Mouse (Mus musculus): ENCODE results near the gene Gm28042. TPM values are rescaled to one million over a fixed set of nuclear protein-coding genes. Genes with fewer than 3 reads are reported as not detected.
A peak's percentile ranks its signal among the peaks of the same experiment; 100 is the strongest.

Gm28042 gene
- total and polyA plus RNA-seq, 3 experiments = 0.77 to 1.9 (median 1.8) TPM

GRCm38 (mm10) chr2:120066224-120066623 lies 38.9 kb downstream of the Gm28042 start:
- dilution Hi-C loops (cut with MboI; ENCODE audit: extremely low pct_ligation_motif_present, extremely low pct_unique_long_range_greater_than_20kb, low sequenced_read_pairs) (no loop called here), in situ Hi-C loops (cut with MboI; ENCODE audit: low pct_ligation_motif_present, low pct_unique_long_range_greater_than_20kb, low sequenced_read_pairs) (no loop called here)
- Histone ChIP-seq H3K4me2 (ENCODE audit: insufficient read depth, low read depth, poor library complexity, severe bottlenecking) (no peak overlapping the region), H3K9ac (ENCODE audit: insufficient read depth, low read depth) (no peak overlapping the region), H3K9me3 (replicated peaks; ENCODE audit: low read length) (no peaks in the 10 kb centered on the region), H3K36me3 (replicated peaks in 1 of 2; ENCODE audit: control insufficient read depth in 1 of 2, insufficient read depth in 1 of 2, low read length in 1 of 2) (no peaks in the 10 kb centered on the region), H3K4me3 (replicated peaks in 1 of 3; ENCODE audit: low read depth in 2 of 3, low read length in 2 of 3, poor library complexity in 1 of 3) (no peak overlapping the region), H3K27me3 (replicated peaks) (peaks cover 35% of the 10 kb centered on the region), H3K4me1 (ENCODE audit: control insufficient read depth in 1 of 2, insufficient read depth in 2 of 2) (no peaks in the 10 kb centered on the region; a peak in 1 of 4 replicates), H3K27ac (ENCODE audit: insufficient read depth, low read depth) (no peak overlapping the region), H3K79me2 (replicated peaks; ENCODE audit: control insufficient read depth, extremely low read depth, insufficient read depth, poor library complexity, severe bottlenecking) (no peaks in the 10 kb centered on the region)
- no peak for DNase-seq (ENCODE audit: extremely low read depth)
- TF ChIP-seq USF2 (conservative IDR thresholded peaks at IDR 0.05; ENCODE audit: low read depth, low read length) (no peak), CTCF (conservative IDR thresholded peaks at IDR 0.05 in 1 of 2, IDR thresholded peaks at IDR 0.05 in 1 of 2; ENCODE audit: low read depth in 2 of 2, low read length in 2 of 2) (no peak), POLR2AphosphoS2 (IDR thresholded peaks at IDR 0.05; ENCODE audit: low read depth, low read length) (no peak), HCFC1 (IDR thresholded peaks at IDR 0.05; ENCODE audit: low read depth, low read length) (no peak)

GRCm38 (mm10) chr2:120068555-120069465 lies 41.5 kb downstream of the Gm28042 start:
- in situ Hi-C loops (cut with MboI; ENCODE audit: low pct_ligation_motif_present, low pct_unique_long_range_greater_than_20kb, low sequenced_read_pairs) = no loop called here
- no peaks in the 10 kb centered on the region; a peak in 1 of 4 replicates for H3K4me1 ChIP-seq (ENCODE audit: control insufficient read depth in 1 of 2, insufficient read depth in 2 of 2)
- no peak overlapping the region for H3K27ac ChIP-seq (ENCODE audit: insufficient read depth, low read depth)
- no peak overlapping the region for H3K9ac ChIP-seq (ENCODE audit: insufficient read depth, low read depth)
- DNase-seq (ENCODE audit: extremely low read depth) = peak; percentile 18
- no peaks in the 10 kb centered on the region for H3K36me3 ChIP-seq (replicated peaks in 1 of 2; ENCODE audit: control insufficient read depth in 1 of 2, insufficient read depth in 1 of 2, low read length in 1 of 2)
- no peaks in the 10 kb centered on the region for H3K9me3 ChIP-seq (replicated peaks; ENCODE audit: low read length)
- H3K79me2 ChIP-seq (replicated peaks; ENCODE audit: control insufficient read depth, extremely low read depth, insufficient read depth, poor library complexity, severe bottlenecking) = no peaks in the 10 kb centered on the region
- no peak overlapping the region for H3K4me2 ChIP-seq (ENCODE audit: insufficient read depth, low read depth, poor library complexity, severe bottlenecking)
- H3K27me3 ChIP-seq (replicated peaks) = peaks cover 47% of the 10 kb centered on the region
- dilution Hi-C loops (cut with MboI; ENCODE audit: extremely low pct_ligation_motif_present, extremely low pct_unique_long_range_greater_than_20kb, low sequenced_read_pairs) = no loop called here
- H3K4me3 ChIP-seq (replicated peaks in 1 of 3; ENCODE audit: low read depth in 2 of 3, low read length in 2 of 3, poor library complexity in 1 of 3) = no peak overlapping the region
- no peak for TF ChIP-seq MEF2A (IDR thresholded peaks at IDR 0.05; ENCODE audit: borderline replicate concordance, low read depth, low read length)
- no peak for TF ChIP-seq ZC3H11A (IDR thresholded peaks at IDR 0.05; ENCODE audit: low read depth, low read length)
- TF ChIP-seq RAD21 (IDR thresholded peaks at IDR 0.05; ENCODE audit: low read depth, low read length) = peak; percentile 45
- no peak for TF ChIP-seq TBP (conservative IDR thresholded peaks at IDR 0.05; ENCODE audit: low read depth, low read length)
- TF ChIP-seq ETS1 (conservative IDR thresholded peaks at IDR 0.05; ENCODE audit: low read depth, low read length) = no peak
- no peak for TF ChIP-seq POLR2A (IDR thresholded peaks at IDR 0.05; ENCODE audit: low read depth, low read length)
- no peak for TF ChIP-seq POLR2AphosphoS2 (IDR thresholded peaks at IDR 0.05; ENCODE audit: low read depth, low read length)
- TF ChIP-seq ZKSCAN1 (IDR thresholded peaks at IDR 0.05; ENCODE audit: borderline replicate concordance, low read depth, low read length) = no peak
- TF ChIP-seq IRF4 (IDR thresholded peaks at IDR 0.05; ENCODE audit: low read depth, low read length) = no peak
- peak in 1 of 2 experiments; percentile 68; a peak in 2 of 4 replicates for TF ChIP-seq CTCF (conservative IDR thresholded peaks at IDR 0.05 in 1 of 2, IDR thresholded peaks at IDR 0.05 in 1 of 2; ENCODE audit: low read depth in 2 of 2, low read length in 2 of 2)
- TF ChIP-seq ELF1 (IDR thresholded peaks at IDR 0.05; ENCODE audit: low read depth, low read length) = no peak
- no peak for TF ChIP-seq EP300 (IDR thresholded peaks at IDR 0.05; ENCODE audit: low read length)
- TF ChIP-seq MAX (IDR thresholded peaks at IDR 0.05; ENCODE audit: low read length) = no peak
- TF ChIP-seq MXI1 (IDR thresholded peaks at IDR 0.05; ENCODE audit: low read depth, low read length) = no peak
- no peak for TF ChIP-seq BHLHE40 (IDR thresholded peaks at IDR 0.05; ENCODE audit: low read depth, low read length)
- no peak for TF ChIP-seq CHD1 (IDR thresholded peaks at IDR 0.05; ENCODE audit: low read depth, low read length)
- no peak for TF ChIP-seq ZMIZ1 (IDR thresholded peaks at IDR 0.05; ENCODE audit: low read depth, low read length)
- TF ChIP-seq E2F4 (IDR thresholded peaks at IDR 0.05; ENCODE audit: insufficient replicate concordance, low read depth, low read length) = no peak
- peak; percentile 28 for TF ChIP-seq SMC3 (IDR thresholded peaks at IDR 0.05; ENCODE audit: low read depth, low read length)
- TF ChIP-seq CHD2 (IDR thresholded peaks at IDR 0.05; ENCODE audit: low read length) = no peak
